28 mouse cellular contexts compared by ENCODE assay signal in genomic region chr8:128419984-128420383, GRCm38 (mm10).
A peak's percentile ranks its signal among the peaks of the same experiment; 100 is the strongest.
DNase-seq lines count a peak whose midpoint lies in the region; ATAC-seq and TF ChIP-seq lines count a peak whose summit lies in the region.
"Had no signal": no experiment of that assay in that cellular context is flagged by ENCODE, and none has a peak within 500 bp of the region (broad histone marks: within the 10 kb centered on the region; RNA-seq: fewer than 3 reads in every experiment).

No protein-coding gene starts in this region.

- TF ChIP-seq CTCF in stomach, postnatal 0 days (IDR thresholded peaks at IDR 0.05; ENCODE audit: low read depth): no peak

- 0 out of 2 replicates have a peak, but pooled peaks cover 3% of the 10 kb centered on the region for H3K4me1 ChIP-seq in stomach, postnatal 0 days (replicated peaks; ENCODE audit: control insufficient read depth, insufficient read depth)

- no peak overlapping the region for H3K4me3 ChIP-seq in stomach, postnatal 0 days (ENCODE audit: low read depth, low read length)
- H3K4me3 ChIP-seq: embryonic facial prominence, embryonic 12.5 days; embryonic facial prominence, embryonic 15.5 days; erythroblast, embryonic 14.5 days; forebrain, embryonic 10.5 days; forebrain, embryonic 13.5 days; heart, adult 2 months; heart, embryonic 10.5 days; heart, embryonic 13.5 days had no signal

- no peaks in the 10 kb centered on the region for H3K9me3 ChIP-seq in stomach, postnatal 0 days (ENCODE audit: control insufficient read depth, low read length)
- H3K9me3 ChIP-seq: embryonic facial prominence, embryonic 12.5 days; embryonic facial prominence, embryonic 15.5 days; forebrain, embryonic 10.5 days; forebrain, embryonic 13.5 days; heart, embryonic 10.5 days; heart, embryonic 13.5 days had no signal

- no peaks in the 10 kb centered on the region for H3K27me3 ChIP-seq in stomach, postnatal 0 days (ENCODE audit: control insufficient read depth, insufficient read depth, low read length)
- H3K27me3 ChIP-seq: embryonic facial prominence, embryonic 12.5 days; embryonic facial prominence, embryonic 15.5 days; forebrain, embryonic 13.5 days; heart, embryonic 13.5 days; Patski had no signal

- H3K4me2 ChIP-seq in stomach, postnatal 0 days (replicated peaks; ENCODE audit: low read depth): no peak overlapping the region
- H3K4me2 ChIP-seq: embryonic facial prominence, embryonic 12.5 days; embryonic facial prominence, embryonic 15.5 days; forebrain, embryonic 13.5 days; heart, embryonic 13.5 days; hindbrain, embryonic 14.5 days had no signal

- H3K27ac ChIP-seq in stomach, postnatal 0 days (replicated peaks): no peak overlapping the region
- H3K27ac ChIP-seq: embryonic facial prominence, embryonic 12.5 days; embryonic facial prominence, embryonic 15.5 days; forebrain, embryonic 10.5 days; forebrain, embryonic 13.5 days; heart, adult 2 months; heart, embryonic 10.5 days; heart, embryonic 13.5 days; hindbrain, embryonic 14.5 days; hindbrain, postnatal 0 days had no signal

- no peak overlapping the region for H3K9ac ChIP-seq in stomach, postnatal 0 days (ENCODE audit: low read length)
- H3K9ac ChIP-seq: embryonic facial prominence, embryonic 12.5 days; embryonic facial prominence, embryonic 15.5 days; forebrain, embryonic 13.5 days; heart, embryonic 13.5 days; hindbrain, embryonic 14.5 days had no signal

- ATAC-seq in megakaryocyte, adult 5-6 weeks (ENCODE audit: poor library complexity, severe bottlenecking): peak; percentile 61
- ATAC-seq in stomach, postnatal 0 days (ENCODE audit: low FRiP score, low TSS enrichment): no peak
- ATAC-seq: forebrain, embryonic 13.5 days; forebrain, embryonic 16.5 days; hindbrain, postnatal 0 days; intestine, embryonic 16.5 days; Patski had no signal

- H3K36me3 ChIP-seq in stomach, postnatal 0 days (ENCODE audit: control insufficient read depth, insufficient read depth, low read length): no peaks in the 10 kb centered on the region
- H3K36me3 ChIP-seq: embryonic facial prominence, embryonic 12.5 days; forebrain, embryonic 10.5 days had no signal

- TF ChIP-seq EP300 in stomach, postnatal 0 days (optimal IDR thresholded peaks at IDR 0.05): no peak

- DNase-seq in 416B (ENCODE audit: low read depth): peak; percentile 57
- peak; percentile 55 for DNase-seq in NIH3T3 (ENCODE audit: low read depth)
- peak; percentile 10 for DNase-seq in fat pad, adult 2 months (ENCODE audit: extremely low read depth, low read depth, low spot score)
- no peak for DNase-seq in left cerebral cortex, adult 9 months (ENCODE audit: low spot score in 2 of 2)
- DNase-seq in c-Kit-positive CD71-positive TER-119-positive erythroid progenitor cells, embryonic 14.5 days (ENCODE audit: low spot score): no peak
- no peak for DNase-seq in stomach, postnatal 0 days (ENCODE audit: low spot score)
- DNase-seq: adrenal gland, adult 2 months; adrenal gland, postnatal 14 days; cerebellum, adult 18-20 months; cerebellum, adult 9-11 months; cerebellum, postnatal 25 days; gastrocnemius, postnatal 14 days; heart, adult 2 months; heart, postnatal 14 days; heart, postnatal 4 days had no signal

Comparison
In these comparisons a context has a peak if more than half of its experiments do, and no peak if none do; other contexts are left out.
1. DNase-seq: peak in 416B (single experiment), NIH3T3 (single experiment) and fat pad, adult 2 months (single experiment); none in left cerebral cortex, adult 9 months (0 of 2), c-Kit-positive CD71-positive TER-119-positive erythroid progenitor cells, embryonic 14.5 days (single experiment) and stomach, postnatal 0 days (single experiment).